Comparison of ENCODE assay signal across 23 mouse cellular contexts in the genomic region with DNA sequence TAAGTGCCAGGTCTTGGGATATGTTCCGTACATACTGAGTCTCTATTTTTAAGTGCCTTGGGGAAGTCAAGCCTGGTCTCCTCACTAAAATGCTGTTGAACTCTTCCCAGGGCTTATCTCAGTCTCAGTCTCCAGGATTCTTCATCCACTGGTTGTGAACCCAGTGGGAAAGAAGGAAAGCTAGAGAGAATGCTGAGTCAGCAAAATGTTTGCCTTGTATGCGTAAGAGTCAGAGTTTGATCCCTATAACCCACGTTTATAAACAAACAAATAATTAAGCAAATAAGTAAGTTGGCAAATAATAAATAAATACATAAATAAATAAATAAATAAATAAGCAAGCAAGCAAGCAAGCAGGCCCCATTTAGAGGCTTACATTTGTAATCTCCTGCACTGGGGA.
"Had no signal": no experiment of that assay in that cellular context is flagged by ENCODE, and none has a peak within 500 bp of the region (broad histone marks: within the 10 kb centered on the region; RNA-seq: fewer than 3 reads in every experiment).

No protein-coding gene starts in this region.

- ATAC-seq: hindbrain, postnatal 0 days; intestine, embryonic 16.5 days; liver, postnatal 0 days had no signal

- H3K27me3 ChIP-seq: heart, embryonic 12.5 days; hindbrain, embryonic 13.5 days; hindbrain, embryonic 15.5 days; limb, embryonic 12.5 days; liver, embryonic 13.5 days; liver, embryonic 15.5 days had no signal

- H3K4me3 ChIP-seq: heart, embryonic 10.5 days; heart, embryonic 12.5 days; hindbrain, embryonic 13.5 days; hindbrain, embryonic 15.5 days; left cerebral cortex, adult 2 months; limb, embryonic 10.5 days; limb, embryonic 12.5 days; liver, embryonic 13.5 days; liver, embryonic 15.5 days had no signal

- H3K36me3 ChIP-seq: heart, embryonic 10.5 days; heart, embryonic 12.5 days; hindbrain, embryonic 13.5 days; hindbrain, embryonic 15.5 days; limb, embryonic 10.5 days; limb, embryonic 12.5 days; liver, embryonic 13.5 days; liver, embryonic 15.5 days had no signal

- H3K9me3 ChIP-seq: heart, embryonic 10.5 days; hindbrain, embryonic 13.5 days; hindbrain, embryonic 15.5 days; limb, embryonic 10.5 days; limb, embryonic 12.5 days; liver, embryonic 15.5 days had no signal

- DNase-seq: gastrocnemius, postnatal 14 days; gastrocnemius, postnatal 36 days; heart, adult 18-20 months; heart, postnatal 10 days; kidney, adult 11 months; kidney, adult 2 months; kidney, postnatal 10 days; kidney, postnatal 25 days; kidney, postnatal 4 days; liver; liver, embryonic 13.5 days; liver, postnatal 0 days had no signal

- H3K4me2 ChIP-seq: heart, embryonic 12.5 days; hindbrain, embryonic 13.5 days; hindbrain, embryonic 15.5 days; limb, embryonic 12.5 days; liver, embryonic 11.5 days; liver, embryonic 13.5 days; liver, embryonic 15.5 days had no signal

- H3K27ac ChIP-seq: heart, embryonic 10.5 days; hindbrain, embryonic 13.5 days; hindbrain, embryonic 15.5 days; hindbrain, postnatal 0 days; left cerebral cortex, adult 2 months; limb, embryonic 10.5 days; limb, embryonic 12.5 days; liver, embryonic 13.5 days; liver, embryonic 15.5 days had no signal

- H3K4me1 ChIP-seq: heart, embryonic 10.5 days; heart, embryonic 12.5 days; hindbrain, embryonic 13.5 days; hindbrain, embryonic 15.5 days; liver, embryonic 13.5 days; liver, embryonic 15.5 days had no signal

- H3K9ac ChIP-seq: heart, embryonic 12.5 days; hindbrain, embryonic 13.5 days; hindbrain, embryonic 15.5 days; limb, embryonic 12.5 days; liver, embryonic 13.5 days; liver, embryonic 15.5 days; liver, postnatal 0 days had no signal
